Mouse (Mus musculus): ENCODE measurements around the gene Ptms. TPM values are rescaled to one million over a fixed set of nuclear protein-coding genes. Genes with fewer than 3 reads are reported as not detected.
A peak's percentile ranks its signal among the peaks of the same experiment; 100 is the strongest.

Gene Ptms
- polyA plus RNA-seq, 1 experiment from 2014 or later = 260 TPM

DNA sequence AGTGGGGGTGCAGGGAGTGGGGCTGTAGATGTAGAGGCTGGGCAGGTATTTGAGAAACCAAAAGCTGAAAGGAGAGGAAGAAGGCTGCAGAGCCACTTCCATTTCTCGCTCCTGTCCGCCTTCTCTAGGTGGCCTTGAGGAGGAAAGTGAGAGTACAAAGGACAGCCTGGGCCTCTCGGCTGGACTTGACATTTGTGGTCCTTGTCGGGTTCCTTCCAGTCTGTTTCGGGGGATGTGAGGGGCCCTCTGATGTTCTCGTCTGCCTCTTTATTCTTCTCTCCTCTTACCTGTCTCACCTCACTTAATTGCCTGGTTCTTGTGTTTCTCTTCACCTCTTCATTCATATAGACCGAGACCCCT lies 1.6 kb downstream of the Ptms start:
- Histone ChIP-seq H3K27ac (replicated peaks) (peak overlapping the region; percentile 100), H3K9ac (ENCODE audit: low read length) (peak overlapping the region; percentile 99), H3K27me3 (ENCODE audit: control insufficient read depth, insufficient read depth, low read length) (no peaks in the 10 kb centered on the region), H3K4me3 (ENCODE audit: low read depth, low read length) (peak overlapping the region; percentile 93), H3K4me2 (replicated peaks; ENCODE audit: low read depth) (peak overlapping the region; percentile 53), H3K9me3 (ENCODE audit: control insufficient read depth, low read length) (no peaks in the 10 kb centered on the region), H3K36me3 (ENCODE audit: control insufficient read depth, insufficient read depth, low read length) (peaks cover 13% of the 10 kb centered on the region), H3K4me1 (replicated peaks; ENCODE audit: control insufficient read depth, insufficient read depth) (peaks cover 12% of the 10 kb centered on the region; the same call in 1 of the 2 replicates)
- DNase-seq (ENCODE audit: low spot score) (no peak), ATAC-seq (ENCODE audit: low FRiP score, low TSS enrichment) (no peak)
- WGBS = 6% methylated on average over 7 of the region's 7 CpGs
- TF ChIP-seq CTCF (IDR thresholded peaks at IDR 0.05; ENCODE audit: low read depth) = 0 out of 2 replicates have a peak, but pooled peaks have one; percentile 0
- no peak for TF ChIP-seq EP300 (optimal IDR thresholded peaks at IDR 0.05)

DNA sequence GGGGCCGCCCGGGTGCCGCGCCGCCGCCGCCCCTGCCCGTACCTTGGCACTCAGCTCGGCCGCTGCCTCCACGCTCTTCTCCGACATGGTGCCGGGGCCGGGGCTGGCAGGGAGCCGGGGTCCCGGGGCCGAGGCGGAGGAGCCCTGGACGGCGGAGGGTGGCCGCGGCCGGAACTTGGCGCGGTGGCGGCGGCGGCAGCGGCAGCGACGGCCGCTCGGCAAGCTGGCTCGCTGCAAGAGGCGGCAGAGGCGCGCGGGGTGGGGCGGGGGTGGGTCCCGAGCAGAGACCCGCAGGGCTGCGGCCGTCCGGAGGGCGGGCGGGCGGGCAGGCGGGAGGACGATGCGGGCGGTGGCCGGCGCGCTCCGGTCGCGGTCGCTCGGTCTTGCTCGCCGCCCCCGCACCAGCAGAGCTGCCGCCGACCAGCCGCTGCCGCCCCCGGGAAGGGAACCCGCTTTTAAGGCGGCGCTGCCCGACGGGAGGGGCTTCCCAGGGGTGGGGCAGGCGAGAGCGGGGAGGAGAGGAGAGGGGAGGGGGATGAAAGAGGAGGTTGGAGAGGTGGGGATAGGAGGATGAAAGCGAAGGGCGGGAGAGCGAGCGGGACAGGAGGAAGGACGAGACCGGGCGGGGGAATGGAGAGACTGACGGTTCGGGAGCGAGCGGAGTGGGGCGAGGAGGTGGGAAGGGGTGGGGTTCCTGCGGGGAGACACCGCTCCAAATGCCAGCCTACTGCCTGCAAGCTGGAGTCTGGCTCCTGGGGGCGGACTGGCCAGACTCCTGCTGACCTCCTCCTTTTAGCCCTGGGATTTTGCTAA lies 2.2 kb downstream of the Ptms start:
- H3K36me3 ChIP-seq (ENCODE audit: control insufficient read depth, insufficient read depth, low read length) = peaks cover 13% of the 10 kb centered on the region
- H3K4me2 ChIP-seq (replicated peaks; ENCODE audit: low read depth) = peak overlapping the region; percentile 53
- H3K27me3 ChIP-seq (ENCODE audit: control insufficient read depth, insufficient read depth, low read length) = no peaks in the 10 kb centered on the region
- peak overlapping the region; percentile 93 for H3K4me3 ChIP-seq (ENCODE audit: low read depth, low read length)
- peak overlapping the region; percentile 99 for H3K9ac ChIP-seq (ENCODE audit: low read length)
- peak; percentile 87 for DNase-seq (ENCODE audit: low spot score)
- no peak for TF ChIP-seq EP300 (optimal IDR thresholded peaks at IDR 0.05)
- TF ChIP-seq CTCF (IDR thresholded peaks at IDR 0.05; ENCODE audit: low read depth) = peak; percentile 2; the same call in 1 of the 2 replicates
- peak; percentile 61 for ATAC-seq (ENCODE audit: low FRiP score, low TSS enrichment)
- H3K4me1 ChIP-seq (replicated peaks; ENCODE audit: control insufficient read depth, insufficient read depth) = peaks cover 12% of the 10 kb centered on the region; the same call in 1 of the 2 replicates
- no peaks in the 10 kb centered on the region for H3K9me3 ChIP-seq (ENCODE audit: control insufficient read depth, low read length)
- under 1% methylated on average over 41 of the region's 89 CpGs for WGBS
- peak overlapping the region; percentile 100 for H3K27ac ChIP-seq (replicated peaks)

DNA sequence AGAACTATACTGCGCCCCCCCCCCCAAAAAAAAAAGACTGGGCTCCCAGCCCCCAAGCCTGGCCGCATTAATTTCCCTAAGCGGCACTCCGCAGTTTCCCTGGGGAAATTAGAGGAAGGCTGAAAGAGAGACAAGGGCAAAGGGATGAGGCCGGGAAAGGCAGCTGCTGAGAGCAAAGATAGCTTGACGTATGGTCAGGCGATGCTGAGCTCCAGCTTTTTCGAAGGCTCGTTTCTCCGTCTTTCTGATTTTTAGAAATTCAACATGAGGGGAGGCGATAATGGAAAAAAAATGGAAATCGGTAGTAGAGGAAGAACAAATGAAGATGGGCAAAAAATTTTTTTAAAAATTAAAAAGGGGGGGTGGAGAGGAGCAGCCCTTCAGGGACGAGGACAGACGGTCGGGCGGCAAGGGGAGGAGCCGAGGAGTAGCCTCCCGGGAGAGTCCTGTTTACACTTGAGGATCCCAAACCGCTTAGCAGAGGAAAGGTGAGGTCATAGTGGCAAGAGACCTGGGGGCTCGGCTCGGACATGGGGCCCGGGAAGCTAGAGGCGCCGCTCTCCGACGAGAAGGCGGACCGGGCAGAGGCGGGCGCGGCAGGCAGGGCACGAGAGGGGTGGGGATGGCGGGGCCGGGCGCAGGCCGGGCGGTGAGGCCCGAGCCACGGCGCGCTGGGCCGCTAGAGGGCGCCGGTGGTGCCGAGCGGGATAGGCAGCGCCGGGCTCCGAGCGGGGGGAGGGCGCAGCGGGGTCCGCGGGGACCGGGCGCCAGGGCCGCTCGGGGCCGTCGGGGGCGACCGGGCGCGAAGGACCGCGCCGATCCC lies 3.0 kb downstream of the Ptms start:
- Histone ChIP-seq H3K27me3 (ENCODE audit: control insufficient read depth, insufficient read depth, low read length) (no peaks in the 10 kb centered on the region), H3K36me3 (ENCODE audit: control insufficient read depth, insufficient read depth, low read length) (peaks cover 13% of the 10 kb centered on the region), H3K4me2 (replicated peaks; ENCODE audit: low read depth) (peak overlapping the region; percentile 89), H3K9me3 (ENCODE audit: control insufficient read depth, low read length) (no peaks in the 10 kb centered on the region), H3K9ac (ENCODE audit: low read length) (peak overlapping the region; percentile 99), H3K27ac (replicated peaks) (peak overlapping the region; percentile 100), H3K4me1 (replicated peaks; ENCODE audit: control insufficient read depth, insufficient read depth) (peaks cover 12% of the 10 kb centered on the region; the same call in 1 of the 2 replicates), H3K4me3 (ENCODE audit: low read depth, low read length) (peak overlapping the region; percentile 93)
- WGBS = under 1% methylated on average over 43 of the region's 67 CpGs
- ATAC-seq (ENCODE audit: low FRiP score, low TSS enrichment) (peak; percentile 82), DNase-seq (ENCODE audit: low spot score) (peak; percentile 94)
- TF ChIP-seq EP300 (optimal IDR thresholded peaks at IDR 0.05) (no peak), CTCF (IDR thresholded peaks at IDR 0.05; ENCODE audit: low read depth) (peak; percentile 66)

DNA sequence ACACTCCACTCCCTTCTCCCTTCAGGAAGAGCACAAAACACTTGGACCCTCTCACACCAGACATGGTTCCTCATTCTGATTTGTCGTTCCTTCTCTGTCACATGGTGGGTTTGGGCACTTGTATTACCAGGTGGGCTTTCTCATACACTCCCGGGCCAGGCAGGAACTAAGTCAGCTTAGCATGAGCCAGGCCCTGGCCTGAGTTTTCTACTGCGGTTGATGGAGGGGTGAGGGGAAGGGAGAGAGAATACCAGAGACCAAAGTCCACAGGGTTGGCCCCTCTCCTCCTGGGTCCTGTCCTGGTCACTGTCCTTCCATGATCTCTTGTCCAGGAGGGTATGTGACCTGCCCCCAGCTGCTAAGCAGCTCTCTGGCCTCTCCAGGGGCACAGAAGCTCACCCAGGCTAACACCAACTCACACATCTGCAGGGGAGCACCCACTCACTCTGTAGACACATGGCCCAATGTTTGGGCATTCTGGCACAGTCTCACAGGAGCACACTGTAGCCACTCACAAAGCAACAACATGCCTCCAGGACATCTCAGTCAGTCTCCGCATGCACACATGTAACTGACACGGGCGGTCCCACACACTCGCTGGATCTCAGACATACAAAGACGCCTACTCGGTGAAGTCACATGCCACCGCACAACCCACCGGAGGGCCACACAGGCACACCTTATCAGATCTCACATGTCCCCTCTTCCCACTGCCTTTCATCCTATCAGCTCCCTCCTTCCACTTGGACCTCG lies 3.8 kb downstream of the Ptms start:
- Histone ChIP-seq H3K4me2 (replicated peaks; ENCODE audit: low read depth) (peak overlapping the region; percentile 89), H3K9ac (ENCODE audit: low read length) (peak overlapping the region; percentile 99), H3K36me3 (ENCODE audit: control insufficient read depth, insufficient read depth, low read length) (peaks cover 13% of the 10 kb centered on the region), H3K27ac (replicated peaks) (peak overlapping the region; percentile 100), H3K4me3 (ENCODE audit: low read depth, low read length) (peak overlapping the region; percentile 93), H3K9me3 (ENCODE audit: control insufficient read depth, low read length) (no peaks in the 10 kb centered on the region), H3K27me3 (ENCODE audit: control insufficient read depth, insufficient read depth, low read length) (no peaks in the 10 kb centered on the region), H3K4me1 (replicated peaks; ENCODE audit: control insufficient read depth, insufficient read depth) (peaks cover 12% of the 10 kb centered on the region; the same call in 1 of the 2 replicates)
- WGBS = 2% methylated on average over 12 of the region's 12 CpGs
- ATAC-seq (ENCODE audit: low FRiP score, low TSS enrichment) (no peak; the same call in 1 of the 2 replicates), DNase-seq (ENCODE audit: low spot score) (peak; percentile 45)
- no peak for TF ChIP-seq EP300 (optimal IDR thresholded peaks at IDR 0.05)
- TF ChIP-seq CTCF (IDR thresholded peaks at IDR 0.05; ENCODE audit: low read depth) = no peak

DNA sequence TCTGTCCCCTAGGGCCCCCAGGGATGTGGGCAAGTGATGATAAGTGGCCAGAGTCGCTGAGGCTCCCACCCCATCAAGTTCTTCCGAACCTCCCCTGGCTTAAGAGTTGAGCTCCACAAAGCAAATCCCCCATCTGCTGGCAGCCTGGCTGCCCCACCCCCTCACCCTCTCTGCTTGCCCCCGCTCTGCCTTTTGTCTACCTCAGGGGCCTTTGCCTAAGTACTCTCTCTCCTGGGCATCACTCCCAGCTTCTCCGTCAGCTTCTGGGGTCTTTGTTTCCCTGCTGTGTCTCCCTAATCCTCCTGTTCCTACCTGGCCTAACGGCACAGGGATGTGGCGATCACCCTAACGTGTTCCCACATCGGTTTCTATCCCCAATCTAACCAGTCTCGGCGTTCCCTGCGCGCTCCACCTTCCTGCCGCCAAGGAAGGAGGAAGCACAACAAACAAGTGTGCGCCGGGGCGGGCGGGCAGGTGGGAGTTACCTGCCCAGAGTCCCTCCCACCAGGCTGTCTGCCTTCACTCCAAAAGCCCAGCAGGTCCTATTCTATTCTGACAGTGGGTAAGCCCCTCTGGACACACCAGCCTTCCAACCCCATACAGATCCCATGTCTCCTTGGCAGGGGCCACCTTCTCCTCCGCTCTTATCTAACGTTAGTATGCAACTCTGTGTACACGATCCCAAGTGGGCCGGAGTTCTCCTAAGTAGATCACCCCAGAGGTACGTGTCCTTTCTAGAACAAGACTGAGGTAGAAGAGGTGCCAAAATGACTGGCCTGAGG lies 4.6 kb downstream of the Ptms start:
- peak overlapping the region; percentile 93 for H3K4me3 ChIP-seq (ENCODE audit: low read depth, low read length)
- no peaks in the 10 kb centered on the region for H3K27me3 ChIP-seq (ENCODE audit: control insufficient read depth, insufficient read depth, low read length)
- DNase-seq (ENCODE audit: low spot score) (peak; percentile 80), ATAC-seq (ENCODE audit: low FRiP score, low TSS enrichment) (peak; percentile 2; the same call in 1 of the 2 replicates)
- peaks cover 11% of the 10 kb centered on the region for H3K4me1 ChIP-seq (replicated peaks; ENCODE audit: control insufficient read depth, insufficient read depth)
- peak overlapping the region; percentile 89 for H3K4me2 ChIP-seq (replicated peaks; ENCODE audit: low read depth)
- TF ChIP-seq EP300 (optimal IDR thresholded peaks at IDR 0.05) (no peak), CTCF (IDR thresholded peaks at IDR 0.05; ENCODE audit: low read depth) (no peak)
- WGBS = 16% methylated on average over 22 of the region's 22 CpGs
- peak overlapping the region; percentile 99 for H3K9ac ChIP-seq (ENCODE audit: low read length)
- peak overlapping the region; percentile 100 for H3K27ac ChIP-seq (replicated peaks)
- peaks cover 13% of the 10 kb centered on the region for H3K36me3 ChIP-seq (ENCODE audit: control insufficient read depth, insufficient read depth, low read length)
- no peaks in the 10 kb centered on the region for H3K9me3 ChIP-seq (ENCODE audit: control insufficient read depth, low read length)
